Mouse (Mus musculus) CD4-positive naive resting alpha-beta T cell, adult 76 days (primary cell): Measurements from ENCODE around the gene Angptl6. TPM values are rescaled to one million over a fixed set of nuclear protein-coding genes. Genes with fewer than 3 reads are reported as not detected.

Source experiments
- total RNA-seq: library from RNA; stranded (reverse); gene quantifications from one replicate; pipeline ENCODE4 v1.2.4, GENCODE M21; 2023

The Angptl6 gene
- total RNA-seq: 1.7 TPM

DNA sequence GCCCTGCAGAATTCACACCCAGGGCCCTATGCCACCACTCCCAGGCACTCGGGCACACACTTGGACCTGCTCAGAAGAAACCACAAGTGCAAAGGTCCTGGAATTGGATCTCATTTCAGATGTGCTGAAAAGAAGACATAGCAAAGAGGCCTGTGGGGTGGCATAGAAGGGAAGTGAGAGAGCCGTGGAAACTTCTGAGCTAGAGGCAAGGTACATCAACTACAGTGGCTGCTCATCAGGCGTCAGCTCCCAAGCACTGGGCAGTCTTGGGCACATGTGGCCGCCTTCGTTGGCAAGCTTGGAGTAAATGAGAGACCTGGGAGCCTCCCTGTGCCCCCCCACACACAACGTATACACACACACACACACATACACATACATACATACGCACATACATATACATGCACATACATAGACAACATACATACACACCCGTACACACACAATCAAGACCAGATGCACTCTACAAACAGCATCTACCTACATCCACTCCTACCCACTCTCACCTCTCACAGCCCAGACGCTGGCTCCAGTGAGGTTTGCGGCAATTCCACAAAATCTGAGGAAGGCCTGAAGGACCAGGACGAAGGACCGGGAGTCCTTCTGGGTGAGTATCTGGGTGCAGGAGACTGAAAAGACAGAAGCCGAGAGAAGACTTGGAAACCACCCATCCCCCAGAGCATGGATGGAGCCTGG lies at the start of gene Angptl6:
Gene Angptl6, minus strand, starts transcription at position 631 of the 696 bp plus-strand sequence.

DNA sequence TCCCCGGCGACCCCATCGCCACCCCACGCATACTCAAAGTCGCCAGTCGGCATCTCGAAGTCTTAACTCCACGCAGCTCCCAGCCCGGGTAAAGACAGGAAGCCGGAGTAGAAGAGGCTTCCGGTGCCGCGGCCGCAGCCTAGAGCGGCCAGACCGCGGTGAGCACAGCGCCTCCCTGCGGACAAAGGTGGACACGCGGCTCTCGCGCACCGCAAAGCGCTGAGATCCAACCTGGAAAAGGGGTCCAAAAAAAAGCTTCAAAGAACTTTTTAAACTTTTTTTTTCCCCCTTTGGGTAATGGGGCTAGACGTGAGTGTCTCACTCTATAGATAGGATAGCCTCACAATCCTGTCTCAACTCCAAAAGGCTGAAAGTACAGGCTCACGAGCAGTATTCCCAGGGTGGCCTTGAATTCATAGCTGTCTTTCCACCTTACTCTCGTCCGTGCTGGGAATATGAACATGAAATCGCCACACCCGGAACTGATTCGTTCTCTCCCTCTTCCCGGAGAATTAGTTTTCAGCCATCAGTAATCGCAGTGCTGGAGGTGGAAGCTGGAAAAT lies 19.1 kb upstream of the Angptl6 start, which contains the start of gene Eif3g:
Gene Eif3g, minus strand, starts transcription at position 113 of the 563 bp plus-strand sequence.

DNA sequence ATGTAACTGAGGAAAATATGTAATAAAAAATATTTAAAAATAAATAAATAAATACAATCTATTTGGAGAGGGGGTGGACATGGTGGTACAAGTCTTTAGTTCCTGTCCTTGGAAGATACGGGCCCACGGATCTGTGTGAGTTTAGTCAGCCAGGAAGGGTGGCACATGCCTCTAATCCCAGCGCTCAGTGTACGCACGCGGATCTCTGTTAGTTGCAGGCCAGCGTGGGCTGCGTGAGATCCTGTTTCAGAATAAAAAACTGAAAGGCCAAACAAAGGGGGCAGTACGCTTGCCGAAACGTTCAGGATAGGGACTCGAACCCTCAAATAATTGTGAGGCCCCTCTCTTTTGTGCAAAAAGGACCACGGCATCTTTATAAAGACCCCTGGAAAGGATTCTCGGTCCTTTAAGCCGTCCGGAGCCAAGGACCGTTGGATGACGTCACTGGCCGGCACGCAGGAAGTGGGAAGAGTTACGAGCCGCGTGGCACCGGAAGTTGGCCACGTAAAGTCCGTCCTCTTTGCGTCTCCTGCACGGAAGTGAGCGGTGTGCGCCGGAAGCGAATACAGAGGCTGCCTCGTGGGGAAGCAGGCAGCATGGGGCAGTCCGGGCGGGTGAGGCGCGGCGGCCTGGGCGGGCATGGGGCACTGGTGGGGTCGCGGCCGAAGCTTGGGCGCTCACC lies 8.3 kb upstream of the Angptl6 start, which contains the start of gene Ppan:
Gene Ppan, plus strand, starts transcription at position 472 of the 682 bp plus-strand sequence.

DNA sequence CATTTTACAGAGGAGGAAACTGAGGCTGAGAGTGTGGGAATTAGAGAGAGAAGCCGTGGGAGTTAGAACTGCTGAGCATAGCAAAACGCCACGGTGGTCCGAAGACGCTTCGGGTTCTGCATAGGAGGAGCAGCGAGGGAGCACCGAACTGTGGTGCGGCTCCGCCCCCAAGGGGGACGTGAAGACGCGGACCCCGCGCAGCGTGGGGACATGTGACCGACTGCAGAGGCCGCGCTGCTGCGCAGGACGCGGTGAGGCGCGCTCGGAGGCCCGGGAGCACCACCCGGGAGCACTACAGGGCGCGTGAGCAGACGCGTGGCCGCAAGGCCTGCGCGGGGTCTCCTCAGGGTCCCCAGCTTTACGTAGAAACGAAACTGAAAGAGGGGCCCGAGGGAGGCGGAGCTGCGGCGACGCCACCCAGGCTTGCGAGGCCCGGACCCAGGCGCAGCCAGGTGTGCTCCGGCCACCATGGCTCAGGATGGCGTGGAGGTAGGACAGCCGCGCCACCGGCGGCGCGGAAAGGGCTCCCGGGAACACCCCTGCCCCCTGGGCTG lies 11.0 kb downstream of the Angptl6 start, which contains the start of gene A230050P20Rik:
Gene A230050P20Rik, plus strand, starts transcription at position 195 of the 554 bp plus-strand sequence.

Other genes starting within 250 kb of the Angptl6 start
- 327 TPM for gene Ubl5, start 236.8 kb downstream of the Angptl6 start, total RNA-seq
- 115 TPM for gene Fbxl12, start 235.0 kb downstream of the Angptl6 start, total RNA-seq
- 21.0 TPM for gene Pin1, start 227.6 kb downstream of the Angptl6 start, total RNA-seq
- gene Olfm2, start 133.4 kb downstream of the Angptl6 start, total RNA-seq: not detected
- 0.29 TPM for gene Col5a3, start 64.7 kb downstream of the Angptl6 start, total RNA-seq
- not detected for gene Rdh8, start 61.2 kb downstream of the Angptl6 start, total RNA-seq
- 42.0 TPM for gene A230050P20Rik, start 11.1 kb downstream of the Angptl6 start, total RNA-seq
- gene Ppan, start 8.4 kb upstream of the Angptl6 start, total RNA-seq: 83.2 TPM
- gene Eif3g, start 18.9 kb upstream of the Angptl6 start, total RNA-seq: 180 TPM
- gene Dnmt1, start 80.2 kb upstream of the Angptl6 start, total RNA-seq: 82.7 TPM
- 2.1 TPM for gene S1pr2, start 97.1 kb upstream of the Angptl6 start, total RNA-seq
- gene Mrpl4, start 123.0 kb upstream of the Angptl6 start, total RNA-seq: 41.2 TPM
- gene Icam1, start 136.3 kb upstream of the Angptl6 start, total RNA-seq: 18.7 TPM
- 0.97 TPM for gene Icam4, start 149.6 kb upstream of the Angptl6 start, total RNA-seq
- gene Icam5, start 152.3 kb upstream of the Angptl6 start, total RNA-seq: 0.23 TPM
- not detected for gene Zglp1, start 187.4 kb upstream of the Angptl6 start, total RNA-seq
- gene Gm49373, start 193.4 kb upstream of the Angptl6 start, total RNA-seq: 1.5 TPM
- gene Fdx1l, start 193.9 kb upstream of the Angptl6 start, total RNA-seq: 26.2 TPM
- 13.0 TPM for gene Gm38431, start 212.3 kb upstream of the Angptl6 start, total RNA-seq
- 116 TPM for gene Raver1, start 212.3 kb upstream of the Angptl6 start, total RNA-seq